Mouse (Mus musculus): ENCODE results near the gene Itih2.

The Itih2 gene

GRCm38 (mm10) chr2:10118751-10119150, 12.4 kb downstream of the Itih2 start:
- DNase-seq (ENCODE audit: low read depth, low spot score), result no peak

DNA sequence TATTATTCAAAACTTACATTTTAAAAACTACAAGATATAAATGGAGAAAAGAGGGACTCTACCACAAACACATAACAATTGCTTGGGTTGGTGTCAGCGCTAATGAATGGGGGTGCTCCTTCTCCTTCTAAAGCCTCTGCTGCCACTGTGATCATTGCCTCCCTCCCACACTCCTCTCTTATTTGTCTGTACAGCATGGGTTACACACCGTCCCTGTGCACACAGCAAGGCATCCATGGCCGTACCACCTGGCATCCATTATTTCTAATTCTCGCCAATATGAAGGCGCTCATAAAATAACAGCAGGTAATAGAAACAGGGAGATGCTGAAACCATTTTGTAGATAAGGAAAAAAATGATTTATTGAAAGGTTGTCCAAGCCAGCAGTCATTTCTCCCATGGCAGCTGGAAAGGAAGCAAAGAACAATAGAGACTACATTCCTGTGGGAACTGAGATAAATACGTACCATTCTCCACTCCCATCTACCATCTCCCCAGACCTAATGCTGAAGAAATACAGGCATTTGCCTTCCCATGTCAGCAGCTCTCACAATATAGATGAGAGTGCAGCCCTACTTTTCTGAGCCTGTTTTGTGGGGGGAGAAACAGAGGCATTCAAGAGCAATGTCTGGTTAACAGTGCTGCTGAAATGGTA, 22.5 kb downstream of the Itih2 start:
- no peak for DNase-seq (ENCODE audit: low read depth, low spot score)

GRCm38 (mm10) chr2:10101180-10101579, 30.0 kb downstream of the Itih2 start:
- DNase-seq (ENCODE audit: low read depth, low spot score), result peak; percentile 77

DNA sequence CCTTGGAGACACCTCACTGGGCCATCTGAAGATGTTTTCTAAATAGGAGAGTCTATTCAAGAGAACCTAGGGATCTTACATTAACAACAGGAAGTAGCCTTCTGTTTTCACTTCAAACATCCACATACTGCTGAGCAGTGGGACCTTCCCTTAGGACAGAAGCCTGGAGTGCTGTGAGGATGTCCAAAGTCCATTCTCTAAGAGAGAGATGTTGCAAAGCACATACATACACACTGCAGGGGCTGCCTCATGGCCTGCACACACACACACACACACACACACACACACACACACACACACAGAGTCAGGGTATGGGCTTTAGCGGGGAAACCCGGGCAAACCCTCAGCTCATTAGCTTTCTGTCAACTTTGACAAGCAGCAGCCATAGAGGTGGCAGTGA, 30.7 kb downstream of the Itih2 start:
- no peak for DNase-seq (ENCODE audit: low read depth, low spot score)

GRCm38 (mm10) chr2:10098598-10099215, 32.5 kb downstream of the Itih2 start:
- DNase-seq (ENCODE audit: low read depth, low spot score), result peak; percentile 70

- no peak for DNase-seq (ENCODE audit: low read depth, low spot score)
Observed at GRCm38 (mm10) chr2:10094327-10095100, 36.7 kb downstream of the Itih2 start.

DNA sequence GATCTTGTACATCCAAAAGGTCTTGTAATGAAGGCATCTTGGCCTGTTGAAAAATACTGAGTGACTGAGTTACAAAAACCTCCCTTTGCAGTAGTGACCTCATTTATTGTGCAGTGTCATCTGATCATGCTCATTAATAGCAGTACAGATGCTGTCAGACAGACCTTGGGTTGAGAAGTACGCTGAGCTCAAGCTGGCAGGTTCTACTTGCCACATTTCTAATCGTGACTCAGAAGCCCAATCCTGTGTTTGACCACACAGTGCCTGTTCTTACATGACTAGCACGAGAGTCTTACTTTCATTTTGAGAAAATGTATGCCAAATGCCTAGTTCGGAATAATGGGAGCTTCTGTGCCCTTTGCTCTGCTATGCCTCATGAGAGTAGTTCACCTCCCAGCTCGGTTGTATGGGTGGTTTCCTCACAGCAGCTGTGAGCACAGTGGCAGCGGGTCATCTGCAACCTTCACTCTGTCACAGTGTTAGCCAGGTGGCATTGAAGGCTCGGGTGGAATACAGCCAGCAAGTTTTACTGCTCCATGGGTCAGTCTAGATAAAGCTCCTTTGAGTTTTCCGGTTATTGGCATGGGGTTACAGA, 43.8 kb downstream of the Itih2 start:
- no peak for DNase-seq (ENCODE audit: low read depth, low spot score)

DNA sequence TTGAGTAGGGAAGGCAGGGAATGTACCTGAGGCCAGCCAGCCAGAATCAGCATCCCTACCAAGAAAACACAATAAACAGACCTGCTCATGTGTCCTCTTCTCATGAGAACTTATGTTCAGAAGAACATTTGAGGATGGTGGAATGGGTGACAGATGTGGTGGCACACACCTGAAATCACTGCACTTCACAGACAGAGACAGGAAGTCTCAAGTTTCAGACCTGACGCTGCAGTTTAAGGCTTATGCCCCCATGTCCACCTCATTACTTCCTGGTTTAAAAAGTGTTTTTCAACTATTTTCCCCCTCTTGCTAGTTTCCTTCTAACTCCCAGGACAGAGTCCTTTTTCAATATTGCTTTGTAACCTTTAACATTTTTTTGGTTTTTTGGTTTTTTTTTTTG, 48.5 kb downstream of the Itih2 start:
- DNase-seq (ENCODE audit: low read depth, low spot score), result peak; percentile 20

DNA sequence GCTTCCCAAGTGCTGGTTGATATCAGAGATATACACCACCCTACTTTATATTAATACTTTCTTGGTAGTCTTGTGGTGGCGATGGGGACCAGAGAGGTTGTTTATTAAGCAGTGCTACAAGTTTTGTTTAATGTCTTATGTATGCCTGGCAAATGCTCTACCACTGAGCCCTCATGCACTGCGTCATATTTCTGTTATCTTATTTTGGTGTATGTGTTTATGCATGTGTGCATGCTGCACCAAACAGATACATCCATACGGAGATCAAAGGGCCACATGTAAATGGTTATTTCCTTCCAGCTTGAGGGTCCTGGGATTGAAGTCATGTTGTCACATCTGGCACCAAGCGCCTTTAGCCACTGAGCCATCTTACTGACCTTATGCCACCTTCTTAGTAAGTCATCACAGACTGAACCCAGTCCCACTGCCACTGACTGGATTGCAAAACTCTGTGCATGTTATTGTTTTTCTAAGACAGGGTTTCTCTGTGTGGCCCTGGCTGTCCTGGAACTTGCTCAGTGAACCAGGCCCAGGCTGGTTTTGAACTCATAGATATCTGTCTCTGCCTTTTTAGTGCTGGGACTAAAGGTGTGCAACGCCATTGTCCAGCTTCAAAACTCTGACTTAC, 49.6 kb downstream of the Itih2 start:
- DNase-seq (ENCODE audit: low read depth, low spot score), result no peak

- DNase-seq (ENCODE audit: low read depth, low spot score), result peak; percentile 99
Observed at GRCm38 (mm10) chr2:10080310-10081010, 50.7 kb downstream of the Itih2 start, which contains the start of the genes Atp5c1 and Kin. TSS of gene Atp5c1 (minus strand) at chr2:10080510. TSS of gene Kin (plus strand) at chr2:10080593.

DNA sequence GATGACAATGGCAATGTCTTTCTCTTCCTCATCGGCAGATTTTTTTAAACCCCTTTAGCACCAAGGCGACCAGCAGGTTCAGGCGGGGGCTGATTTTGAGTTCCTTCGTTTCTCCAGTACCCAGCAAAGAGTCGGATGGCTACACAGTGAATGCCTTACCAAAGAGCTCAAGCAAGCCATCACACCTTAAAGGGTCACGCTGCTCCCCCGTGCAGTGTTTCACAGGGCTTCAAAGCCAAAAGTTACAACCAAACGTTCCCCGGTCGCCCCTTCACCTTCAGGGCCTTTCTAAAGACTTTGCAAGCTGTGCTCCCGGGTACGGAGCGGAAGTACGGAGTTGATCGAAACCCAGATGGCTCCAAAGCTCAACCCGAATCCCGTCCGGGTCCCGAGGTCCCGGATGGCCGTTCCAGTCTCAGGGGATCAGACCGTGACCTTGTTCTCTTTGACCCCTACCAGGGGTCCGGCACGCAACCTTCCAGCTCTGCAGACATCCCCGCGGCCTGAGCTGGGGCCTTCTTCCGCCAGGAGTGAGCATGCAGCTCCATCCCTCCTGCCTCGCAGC, 51.4 kb downstream of the Itih2 start:
- no peak for DNase-seq (ENCODE audit: low read depth, low spot score)

GRCm38 (mm10) chr2:10076675-10077074, 54.5 kb downstream of the Itih2 start:
- DNase-seq (ENCODE audit: low read depth, low spot score), result no peak

DNA sequence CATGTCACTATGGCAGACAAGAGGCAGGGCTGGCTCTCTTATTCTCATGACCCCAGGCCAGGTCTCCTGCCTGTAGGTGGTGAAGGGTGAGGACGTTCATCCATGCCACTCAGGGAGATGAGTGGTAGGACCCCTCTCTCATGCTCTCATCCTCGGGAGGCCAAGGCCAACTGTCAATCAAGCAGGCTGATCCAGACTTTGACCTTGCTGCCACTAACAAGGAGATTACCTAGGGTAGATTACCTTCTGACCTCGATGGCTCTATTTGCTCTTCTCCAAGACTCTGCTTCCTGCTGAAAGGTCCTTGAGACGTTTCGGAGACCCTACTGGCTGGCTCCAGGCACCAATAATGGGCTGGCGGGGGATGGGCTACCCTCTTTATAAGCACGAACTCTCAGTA, 56.7 kb downstream of the Itih2 start:
- DNase-seq (ENCODE audit: low read depth, low spot score), result no peak

- DNase-seq (ENCODE audit: low read depth, low spot score), result no peak
Observed at GRCm38 (mm10) chr2:10071751-10072150, 59.4 kb downstream of the Itih2 start.

DNA sequence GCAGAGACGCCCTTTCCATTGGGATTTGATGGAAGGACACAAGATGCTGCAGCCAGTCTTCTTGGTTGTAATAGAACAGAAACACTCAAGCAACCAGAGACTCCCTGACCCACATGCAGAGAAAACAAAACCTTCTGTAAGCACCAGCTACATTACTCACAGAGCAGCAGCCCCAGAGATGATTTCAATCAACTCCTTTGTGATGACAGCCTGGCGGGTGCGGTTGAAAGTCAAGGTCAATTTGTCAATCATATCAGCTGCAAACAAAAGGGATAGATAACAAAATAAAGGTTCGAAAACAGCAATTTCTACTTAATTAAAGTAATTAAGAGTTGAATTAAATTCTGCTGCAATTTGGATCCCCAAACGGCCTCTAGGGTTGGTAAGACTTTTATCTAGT, 72.4 kb downstream of the Itih2 start:
- no peak for DNase-seq (ENCODE audit: low read depth, low spot score)

GRCm38 (mm10) chr2:10051996-10052395, 79.2 kb downstream of the Itih2 start:
- DNase-seq (ENCODE audit: low read depth, low spot score), result no peak

DNA sequence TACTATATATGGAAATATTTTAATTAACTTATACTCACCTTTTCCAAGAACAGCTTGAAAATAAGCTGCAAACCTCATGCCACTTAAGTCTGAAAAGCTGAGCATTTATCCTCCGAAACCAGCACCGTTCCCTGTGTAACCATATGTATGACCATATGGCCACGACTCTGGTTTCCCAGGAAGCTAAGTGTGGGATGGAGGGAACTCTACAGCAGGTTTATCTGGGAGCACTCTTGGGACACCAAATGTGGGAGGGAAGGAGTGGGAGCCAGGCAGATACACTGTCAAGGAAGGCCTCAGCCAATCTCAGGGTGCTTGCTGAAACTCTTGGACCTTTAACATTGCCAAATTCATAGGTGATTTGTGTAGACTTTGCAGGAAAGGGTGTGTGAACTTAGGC, 80.3 kb downstream of the Itih2 start:
- DNase-seq (ENCODE audit: low read depth, low spot score), result no peak

- DNase-seq (ENCODE audit: low read depth, low spot score), result no peak
Observed at GRCm38 (mm10) chr2:10049456-10049855, 81.7 kb downstream of the Itih2 start.

DNA sequence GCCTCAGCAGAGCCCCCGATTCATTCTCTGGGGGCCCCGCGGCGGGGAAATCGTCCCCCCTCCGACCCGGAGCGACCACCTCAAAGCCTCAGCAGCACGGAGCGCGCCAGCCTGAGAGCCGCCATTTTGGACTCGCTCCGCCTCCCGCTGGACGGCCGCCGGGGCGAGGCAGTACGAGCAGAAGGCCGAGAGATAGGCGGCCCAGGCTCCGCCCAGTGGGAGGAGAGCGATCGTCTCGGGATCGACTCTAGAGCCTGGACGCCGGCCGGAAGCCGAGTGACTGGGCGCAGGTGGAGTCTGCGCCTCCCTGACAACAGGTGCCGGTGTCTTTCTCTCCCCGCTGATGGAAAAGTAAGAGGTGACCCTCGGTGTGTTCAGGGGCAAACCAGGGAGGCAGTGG, 82.7 kb downstream of the Itih2 start, which contains the start of gene Taf3:
TSS of gene Taf3 (minus strand) at position 136 of the 400 bp plus-strand sequence.
- DNase-seq (ENCODE audit: low read depth, low spot score), result peak; percentile 96

DNA sequence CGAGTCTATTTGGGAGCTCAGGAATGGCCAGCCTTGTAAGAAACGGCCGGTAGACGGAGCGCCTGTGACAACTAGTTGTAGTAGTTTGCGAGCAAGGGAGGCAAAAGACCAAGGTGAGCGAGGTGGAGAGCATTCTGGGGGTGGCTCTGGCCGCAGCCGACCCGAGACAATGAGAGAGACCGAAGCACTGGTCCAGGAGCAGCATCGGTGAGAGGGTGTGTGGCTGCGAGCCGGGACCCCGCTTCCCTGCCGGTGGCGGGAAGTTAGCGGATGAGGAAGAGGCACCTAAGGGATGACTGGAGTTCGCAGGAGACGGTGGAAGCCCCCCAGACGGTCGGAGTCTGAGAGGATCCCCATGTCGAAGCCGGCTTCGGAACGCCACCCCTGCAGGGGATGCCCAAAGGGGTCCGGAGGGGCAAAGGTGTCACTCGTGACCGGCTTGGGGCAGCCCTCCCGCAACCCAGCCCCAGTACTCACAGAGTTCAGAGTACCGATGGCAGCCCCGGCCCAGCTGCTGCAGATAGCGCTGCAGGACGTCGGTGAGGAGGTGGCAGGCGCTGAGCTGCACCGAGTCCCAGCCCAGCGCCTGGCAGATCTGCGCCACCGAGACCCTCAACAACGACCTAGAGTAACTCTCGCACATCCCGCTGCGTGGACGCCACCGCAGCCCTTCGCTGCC, 83.3 kb downstream of the Itih2 start:
- DNase-seq (ENCODE audit: low read depth, low spot score), result peak; percentile 40

Data from CD4-positive, CD25-positive, alpha-beta regulatory T cell, adult 2 months (primary cell).